Mouse (Mus musculus): ENCODE results near the gene Bpifa1. TPM values are rescaled to one million over a fixed set of nuclear protein-coding genes. Genes with fewer than 3 reads are reported as not detected.
"Not testable (repeated sequence)": the region's sequence is repeated elsewhere in the genome, so short reads cannot be mapped to it uniquely, and the experiment has no call there.

Bpifa1 gene
- polyA plus RNA-seq (2016; fragmentation: Nextera tagmentation; extraction: Ambion mirVana) = not detected in 2 replicates

- Histone ChIP-seq H3K27ac (no peak within 1 kb of the TSS), H3K4me1 (no peaks in the 10 kb centered on the region), H3K4me3 (no peak within 1 kb of the TSS), H3K36me3 (replicated peaks) (no peaks in the 10 kb centered on the region), H3K27me3 (ENCODE audit: poor library complexity, severe bottlenecking) (no peaks in the 10 kb centered on the region), H3K9me3 (no peaks in the 10 kb centered on the region)
- 84% methylated on average over 4 of the region's 4 CpGs for WGBS
- DNase-seq (ENCODE audit: extremely low spot score, low spot score) = no peak
These were observed at the start of gene Bpifa1 for GRCm38 (mm10) chr2:154142580-154142979. Gene Bpifa1 (plus strand): TSS chr2:154142880.

GRCm38 (mm10) chr2:154097734-154098133 is 44.9 kb upstream of the Bpifa1 start:
- H3K27me3 ChIP-seq (ENCODE audit: poor library complexity, severe bottlenecking) = no peaks in the 10 kb centered on the region
- no peak overlapping the region for H3K27ac ChIP-seq
- no peak overlapping the region for H3K4me3 ChIP-seq
- no peaks in the 10 kb centered on the region for H3K4me1 ChIP-seq
- WGBS = 43% methylated on average over 1 of the region's 1 CpGs
- H3K9me3 ChIP-seq = no peaks in the 10 kb centered on the region
- no peak for DNase-seq (ENCODE audit: extremely low spot score, low spot score)
- H3K36me3 ChIP-seq (replicated peaks) = no peaks in the 10 kb centered on the region

GRCm38 (mm10) chr2:154117381-154117780 is 25.3 kb upstream of the Bpifa1 start:
- no peaks in the 10 kb centered on the region for H3K4me1 ChIP-seq
- no peak overlapping the region for H3K27ac ChIP-seq
- no peak for DNase-seq (ENCODE audit: extremely low spot score, low spot score)
- H3K9me3 ChIP-seq = no peaks in the 10 kb centered on the region
- H3K36me3 ChIP-seq (replicated peaks) = no peaks in the 10 kb centered on the region
- 93% methylated on average over 3 of the region's 3 CpGs for WGBS
- no peak overlapping the region for H3K4me3 ChIP-seq
- H3K27me3 ChIP-seq (ENCODE audit: poor library complexity, severe bottlenecking) = no peaks in the 10 kb centered on the region

- WGBS = 66% methylated on average over 2 of the region's 2 CpGs
- DNase-seq (ENCODE audit: extremely low spot score, low spot score) = no peak
- Histone ChIP-seq H3K27me3 (ENCODE audit: poor library complexity, severe bottlenecking) (no peaks in the 10 kb centered on the region), H3K27ac (no peak within 1 kb of the TSS), H3K36me3 (replicated peaks) (no peaks in the 10 kb centered on the region), H3K9me3 (no peaks in the 10 kb centered on the region), H3K4me3 (no peak within 1 kb of the TSS), H3K4me1 (no peaks in the 10 kb centered on the region)
These were observed 12.6 kb upstream of the Bpifa1 start, which contains the start of gene Bpifa3 for GRCm38 (mm10) chr2:154130120-154130519. Gene Bpifa3 (plus strand): TSS chr2:154130336.

- 89% methylated on average over 3 of the region's 3 CpGs for WGBS
- Histone ChIP-seq H3K36me3 (replicated peaks) (no peaks in the 10 kb centered on the region), H3K27me3 (ENCODE audit: poor library complexity, severe bottlenecking) (no peaks in the 10 kb centered on the region), H3K9me3 (no peaks in the 10 kb centered on the region), H3K27ac (no peak overlapping the region), H3K4me1 (no peaks in the 10 kb centered on the region), H3K4me3 (no peak overlapping the region)
- DNase-seq (ENCODE audit: extremely low spot score, low spot score) = no peak
These were observed 1.1 kb downstream of the Bpifa1 start for GRCm38 (mm10) chr2:154143735-154144134.

GRCm38 (mm10) chr2:154147496-154147895 is 4.8 kb downstream of the Bpifa1 start:
- Histone ChIP-seq H3K4me1 (no peaks in the 10 kb centered on the region), H3K36me3 (replicated peaks) (no peaks in the 10 kb centered on the region), H3K27me3 (ENCODE audit: poor library complexity, severe bottlenecking) (no peaks in the 10 kb centered on the region), H3K9me3 (no peaks in the 10 kb centered on the region), H3K4me3 (no peak overlapping the region), H3K27ac (no peak overlapping the region)
- DNase-seq (ENCODE audit: extremely low spot score, low spot score) = no peak
- 91% methylated on average over 4 of the region's 4 CpGs for WGBS

- DNase-seq (ENCODE audit: extremely low spot score, low spot score) = peak; percentile 46
- 29% methylated on average over 3 of the region's 3 CpGs for WGBS
- H3K27ac ChIP-seq = no peak overlapping the region
- H3K4me3 ChIP-seq = no peak overlapping the region
- H3K9me3 ChIP-seq = peaks cover 12% of the 10 kb centered on the region
- H3K4me1 ChIP-seq = no peaks in the 10 kb centered on the region
- H3K27me3 ChIP-seq (ENCODE audit: poor library complexity, severe bottlenecking) = no peaks in the 10 kb centered on the region
- no peaks in the 10 kb centered on the region for H3K36me3 ChIP-seq (replicated peaks)
These were observed 15.8 kb downstream of the Bpifa1 start for GRCm38 (mm10) chr2:154158433-154158832.

- Histone ChIP-seq H3K27ac (no peak within 1 kb of the TSS), H3K27me3 (ENCODE audit: poor library complexity, severe bottlenecking) (no peaks in the 10 kb centered on the region), H3K4me3 (no peak within 1 kb of the TSS), H3K9me3 (peaks cover 12% of the 10 kb centered on the region), H3K4me1 (no peaks in the 10 kb centered on the region), H3K36me3 (replicated peaks) (no peaks in the 10 kb centered on the region)
- no peak for DNase-seq (ENCODE audit: extremely low spot score, low spot score)
- WGBS = 80% methylated on average over 8 of the region's 8 CpGs
These were observed 19.6 kb downstream of the Bpifa1 start, which contains the start of gene Bpifa5 for GRCm38 (mm10) chr2:154162307-154162706. Gene Bpifa5 (plus strand): TSS chr2:154162607.

GRCm38 (mm10) chr2:154163306-154163705 is 20.6 kb downstream of the Bpifa1 start:
- peaks cover 12% of the 10 kb centered on the region for H3K9me3 ChIP-seq
- no peak for DNase-seq (ENCODE audit: extremely low spot score, low spot score)
- H3K27ac ChIP-seq = no peak overlapping the region
- WGBS = 91% methylated on average over 5 of the region's 5 CpGs
- no peak overlapping the region for H3K4me3 ChIP-seq
- no peaks in the 10 kb centered on the region for H3K4me1 ChIP-seq
- no peaks in the 10 kb centered on the region for H3K36me3 ChIP-seq (replicated peaks)
- H3K27me3 ChIP-seq (ENCODE audit: poor library complexity, severe bottlenecking) = no peaks in the 10 kb centered on the region

- Histone ChIP-seq H3K9me3 (no peaks in the 10 kb centered on the region), H3K27ac (no peak overlapping the region), H3K36me3 (replicated peaks) (no peaks in the 10 kb centered on the region), H3K4me3 (no peak overlapping the region), H3K4me1 (no peaks in the 10 kb centered on the region), H3K27me3 (ENCODE audit: poor library complexity, severe bottlenecking) (no peaks in the 10 kb centered on the region)
- DNase-seq (ENCODE audit: extremely low spot score, low spot score) = no peak
- 79% methylated on average over 3 of the region's 3 CpGs for WGBS
These were observed 26.5 kb downstream of the Bpifa1 start for GRCm38 (mm10) chr2:154169172-154169571.

- DNase-seq (ENCODE audit: extremely low spot score, low spot score) = no peak
- no peaks in the 10 kb centered on the region for H3K36me3 ChIP-seq (replicated peaks)
- no peaks in the 10 kb centered on the region for H3K4me1 ChIP-seq
- H3K27me3 ChIP-seq (ENCODE audit: poor library complexity, severe bottlenecking) = no peaks in the 10 kb centered on the region
- H3K27ac ChIP-seq = no peak overlapping the region
- 77% methylated on average over 6 of the region's 6 CpGs for WGBS
- no peak overlapping the region for H3K4me3 ChIP-seq
- H3K9me3 ChIP-seq = no peaks in the 10 kb centered on the region
These were observed 28.9 kb downstream of the Bpifa1 start for GRCm38 (mm10) chr2:154171621-154172020.

GRCm38 (mm10) chr2:154173313-154173712 is 30.6 kb downstream of the Bpifa1 start:
- peak; percentile 25 for DNase-seq (ENCODE audit: extremely low spot score, low spot score)
- WGBS = 53% methylated on average over 1 of the region's 1 CpGs
- H3K4me1 ChIP-seq = no peaks in the 10 kb centered on the region
- no peaks in the 10 kb centered on the region for H3K9me3 ChIP-seq
- H3K27me3 ChIP-seq (ENCODE audit: poor library complexity, severe bottlenecking) = no peaks in the 10 kb centered on the region
- H3K27ac ChIP-seq = no peak overlapping the region
- no peak overlapping the region for H3K4me3 ChIP-seq
- no peaks in the 10 kb centered on the region for H3K36me3 ChIP-seq (replicated peaks)

- DNase-seq (ENCODE audit: extremely low spot score, low spot score); H3K27ac ChIP-seq; H3K36me3 ChIP-seq (replicated peaks); H3K4me1 ChIP-seq; H3K4me3 ChIP-seq; H3K27me3 ChIP-seq (ENCODE audit: poor library complexity, severe bottlenecking); H3K9me3 ChIP-seq: not testable (repeated sequence)
- 88% methylated on average over 7 of the region's 7 CpGs for WGBS
These were observed 39.2 kb downstream of the Bpifa1 start for GRCm38 (mm10) chr2:154181900-154182299.

GRCm38 (mm10) chr2:154183061-154183460 is 40.4 kb downstream of the Bpifa1 start:
- not testable (repeated sequence) for H3K27me3 ChIP-seq (ENCODE audit: poor library complexity, severe bottlenecking); H3K36me3 ChIP-seq (replicated peaks); H3K27ac ChIP-seq; H3K4me1 ChIP-seq; H3K4me3 ChIP-seq; H3K9me3 ChIP-seq; DNase-seq (ENCODE audit: extremely low spot score, low spot score)
- 81% methylated on average over 4 of the region's 4 CpGs for WGBS
